Mouse (Mus musculus) cerebellum, adult 2 months (tissue): ENCODE measurements around the gene Uba52.

ENCODE experiments used
- CTCF ChIP-seq: fragments of 200-500 bp; IDR thresholded peaks from 2 replicates; pipeline ENCODE4 v1.5.1; 2011; ENCODE audit warnings: low read depth, mild to moderate bottlenecking, control low read depth, low read length, moderate library complexity, borderline replicate concordance; ENCODE audit not compliant: insufficient read depth
- POLR2A ChIP-seq: fragments of 200-500 bp; IDR thresholded peaks from 2 replicates; pipeline ENCODE4 v1.6.1; 2011; ENCODE audit warnings: low read length, control low read depth, borderline replicate concordance; ENCODE audit not compliant: insufficient read depth

DNA sequence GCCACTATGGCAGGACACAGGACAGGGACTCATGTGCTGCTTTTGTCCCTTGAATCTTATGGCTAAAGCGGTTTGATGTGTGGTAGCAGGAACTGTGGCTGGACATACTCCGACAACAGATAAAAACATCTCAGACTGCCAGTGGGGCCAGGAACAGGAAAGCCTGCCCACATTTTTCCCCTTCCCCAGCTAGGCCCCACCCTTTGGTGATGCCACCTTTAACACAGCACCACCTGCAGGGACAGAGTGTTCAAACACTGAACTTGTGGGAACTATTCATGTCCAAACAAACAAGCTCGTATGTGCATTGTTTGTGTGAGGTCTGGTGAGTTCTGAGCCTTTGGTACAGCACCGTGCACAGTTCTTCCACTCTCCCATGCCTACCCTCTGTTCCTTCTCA, 47.7 kb upstream of the Uba52 start:
- TF ChIP-seq CTCF (no peak), POLR2A (no peak)
